Mouse (Mus musculus) gastrocnemius, postnatal 14 days (tissue): ENCODE results near the gene Tom1l2. TPM values are rescaled to one million over a fixed set of nuclear protein-coding genes. Genes with fewer than 3 reads are reported as not detected.

Experiments used
- DNase-seq: peaks from one replicate; pipeline ENCODE4 v3.0.0; 2021; ENCODE audit warnings: mixed read lengths
- intact Hi-C: fragments of 180-260 bp; cut with DNase I; formaldehyde crosslinking; loops from one replicate; pipeline ENCODE4 v1.15.1; 2025; ENCODE audit warnings: low total_unique reads
- long read RNA-seq, 2 experiments: library from polyadenylated mRNA; stranded (forward); transcript quantifications; one replicate each; pipeline ENCODE4 v2.0.0; 2021
- total RNA-seq, 2 experiments: library from RNA; stranded (reverse); gene quantifications; 2 replicates each; pipeline ENCODE4 v1.2.3; 2021

Tom1l2 gene
- total RNA-seq = 10 to 100 TPM; 42.1 to 50.2 TPM
- long read RNA-seq, experiment 1, full-length matches to known transcripts = 23 of 51 reads
- long read RNA-seq, experiment 1, partial matches to known transcripts = 2 of 51 reads
- long read RNA-seq, experiment 1, other reads (novel, unspliced or antisense) = 26 of 51 reads
- long read RNA-seq, experiment 2, full-length matches to known transcripts = 25 of 63 reads
- long read RNA-seq, experiment 2, partial matches to known transcripts = 8 of 63 reads
- long read RNA-seq, experiment 2, other reads (novel, unspliced or antisense) = 30 of 63 reads

DNA sequence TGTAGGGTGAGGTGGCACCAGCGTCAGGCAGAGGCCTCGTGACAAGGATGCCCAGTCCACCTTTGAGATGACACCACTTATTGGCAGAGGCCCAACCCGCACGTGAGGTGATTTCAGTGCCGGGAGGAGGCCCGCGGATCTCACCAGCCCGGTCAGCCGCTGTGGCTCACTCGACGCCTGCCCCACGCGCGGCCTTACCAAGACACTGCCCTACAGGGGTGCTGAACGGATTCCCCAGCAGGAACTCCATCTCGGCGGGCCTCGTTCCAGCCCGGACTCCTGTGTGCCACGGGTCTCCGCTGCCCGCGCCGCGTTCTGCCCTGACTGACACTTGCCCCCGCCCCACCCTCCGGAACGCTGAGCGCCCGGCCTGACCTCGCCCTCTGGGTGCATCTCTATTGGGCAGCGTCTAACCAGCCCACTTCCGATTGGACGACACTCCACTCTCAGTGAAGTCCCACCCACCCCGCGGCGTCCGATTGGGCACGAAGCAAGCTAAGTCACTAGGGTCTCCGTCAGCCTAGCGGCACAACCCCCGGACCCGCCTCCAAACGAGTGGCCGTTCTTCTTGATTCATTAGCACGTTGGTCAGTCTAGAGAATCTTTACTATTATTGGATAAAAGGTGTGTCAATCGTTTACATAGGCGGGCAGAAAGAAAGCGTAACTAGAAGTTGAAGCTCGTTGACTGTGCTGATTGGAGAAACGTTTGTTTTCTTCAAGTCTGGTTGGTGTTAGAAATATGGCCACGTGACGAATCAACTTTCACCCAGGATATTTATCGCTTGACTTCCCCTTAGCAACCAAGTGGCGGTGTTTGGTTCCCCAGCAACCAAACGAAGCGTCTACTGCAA is at the start of gene Tom1l2, which contains the start of gene Drc3:
TSS of gene Tom1l2 (minus strand) at position 347 of the 853 bp plus-strand sequence.
TSS of gene Drc3 (plus strand) at position 771 of the 853 bp plus-strand sequence.
- intact Hi-C loops = loop anchor here (10.0 kb wide), 2 partner anchors 48 to 62 kb away; partner anchors contain the start of genes Atpaf2 and Gid4
- peak; percentile 100 for DNase-seq

- DNase-seq = no peak
- intact Hi-C loops = no loop called here
Observed at GRCm38 (mm10) chr11:60397172-60397571, 44.5 kb upstream of the Tom1l2 start.

- DNase-seq = peak; percentile 18
Observed at GRCm38 (mm10) chr11:60396546-60396945, 43.8 kb upstream of the Tom1l2 start.

GRCm38 (mm10) chr11:60391346-60391745 is 38.6 kb upstream of the Tom1l2 start:
- intact Hi-C loops = no loop called here

More at GRCm38 (mm10) chr11:60396546-60396945, 43.8 kb upstream of the Tom1l2 start:
- intact Hi-C loops = no loop called here

GRCm38 (mm10) chr11:60387944-60388343 is 35.2 kb upstream of the Tom1l2 start:
- DNase-seq = no peak
- intact Hi-C loops = no loop called here

More at GRCm38 (mm10) chr11:60391346-60391745, 38.6 kb upstream of the Tom1l2 start:
- DNase-seq = no peak

- intact Hi-C loops = no loop called here
- DNase-seq = no peak
Observed at GRCm38 (mm10) chr11:60385946-60386345, 33.2 kb upstream of the Tom1l2 start.

DNA sequence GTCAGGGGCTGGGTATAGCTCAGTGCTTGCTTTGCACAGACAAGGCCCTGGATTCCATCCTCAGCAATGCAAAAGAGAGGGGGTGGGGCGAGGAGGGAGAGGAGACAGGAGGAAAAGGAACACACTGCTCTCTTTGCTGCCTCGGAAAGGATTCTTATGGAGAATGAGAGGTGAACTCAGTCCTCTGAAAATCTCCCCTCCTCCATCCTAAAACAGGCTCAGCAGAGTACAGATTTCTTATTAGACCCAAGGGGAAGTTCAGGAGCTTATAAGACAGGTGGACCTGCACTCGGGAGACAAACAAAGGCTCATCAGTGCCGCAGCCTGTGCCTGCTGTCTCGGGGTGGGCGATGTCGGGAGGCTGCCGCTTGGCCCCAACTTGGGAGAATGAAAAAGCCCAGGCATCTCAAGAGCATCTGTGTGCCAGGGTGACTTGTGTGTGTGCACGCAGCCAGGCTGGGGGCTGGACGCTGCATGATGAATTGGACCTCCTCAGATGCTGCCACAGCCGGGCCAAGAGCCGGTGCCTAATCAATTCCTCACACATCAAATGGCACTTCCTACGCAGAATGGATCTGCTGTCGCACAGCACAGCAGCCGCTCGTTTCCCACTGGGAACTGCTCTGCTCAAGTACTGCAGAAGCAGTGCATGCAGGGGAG is 32.2 kb upstream of the Tom1l2 start:
- no peak for DNase-seq
- intact Hi-C loops = no loop called here

- intact Hi-C loops = no loop called here
- no peak for DNase-seq
Observed at GRCm38 (mm10) chr11:60383518-60383917, 30.8 kb upstream of the Tom1l2 start.

DNA sequence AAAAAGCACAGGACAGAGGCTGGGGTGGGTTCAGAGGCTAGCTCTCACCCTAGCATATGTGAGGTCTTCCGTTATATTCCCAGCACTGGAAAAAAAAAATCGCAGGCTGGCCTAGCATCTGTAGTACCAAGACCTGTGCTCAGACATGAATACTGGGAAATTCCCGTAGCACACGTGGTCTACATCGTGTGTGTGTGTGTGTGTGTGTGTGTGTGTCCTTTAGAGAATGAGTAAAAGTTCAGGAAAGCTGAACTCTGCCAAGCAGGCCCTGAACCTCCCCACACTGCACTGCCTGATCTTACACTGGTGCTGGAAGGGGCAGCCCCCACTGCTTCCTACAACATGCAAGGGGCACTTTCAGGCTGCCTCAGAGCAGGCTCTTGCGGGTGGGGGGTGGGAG is 21.8 kb upstream of the Tom1l2 start:
- intact Hi-C loops = loop anchor here (5.0 kb wide), 1 partner anchor 33 kb away; no protein-coding TSS in a partner anchor
- DNase-seq = no peak

GRCm38 (mm10) chr11:60370431-60370830 is 17.7 kb upstream of the Tom1l2 start:
- no peak for DNase-seq
- intact Hi-C loops = loop anchor here (5.0 kb wide), 1 partner anchor 37 kb away; no protein-coding TSS in a partner anchor

DNA sequence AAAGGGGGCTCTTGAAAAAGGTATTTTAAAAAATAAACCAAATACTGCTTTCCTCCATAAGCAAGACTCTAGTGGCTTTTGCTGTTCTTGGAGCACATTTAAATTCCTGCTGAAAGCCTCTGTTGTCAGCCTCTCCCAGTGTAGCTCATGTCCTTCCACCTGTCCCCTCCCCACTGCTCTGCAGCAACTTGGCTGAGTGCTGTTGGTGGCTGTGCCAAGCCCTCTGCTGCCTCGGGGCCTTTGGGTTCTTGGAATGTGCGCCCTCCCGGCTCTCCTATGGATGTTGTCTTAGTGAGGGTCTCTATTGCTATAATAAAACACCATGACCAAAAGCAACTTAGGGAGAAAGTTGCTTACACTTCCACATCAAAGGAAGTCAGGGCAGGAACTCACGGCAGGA is 16.7 kb upstream of the Tom1l2 start:
- no peak for DNase-seq
- intact Hi-C loops = no loop called here

DNA sequence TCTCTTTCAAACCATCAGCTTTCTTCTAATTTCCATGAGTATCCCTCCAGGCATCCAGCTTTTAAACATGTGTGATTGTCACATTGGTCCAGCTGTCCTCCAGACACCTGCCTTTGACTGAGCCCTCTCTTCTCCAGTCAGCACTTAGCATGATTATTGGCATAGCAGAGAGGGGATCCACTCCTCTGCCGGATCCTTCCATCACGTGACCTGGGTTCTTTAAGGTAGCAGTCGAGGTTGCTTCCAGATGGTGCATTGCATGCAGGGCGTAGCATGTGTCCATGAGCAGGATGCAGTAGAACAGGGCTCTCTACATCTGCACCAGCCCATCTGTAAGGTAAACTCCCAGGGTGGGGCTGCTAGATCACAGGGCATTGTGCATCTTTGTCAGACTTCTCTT is 16.2 kb upstream of the Tom1l2 start:
- intact Hi-C loops = no loop called here
- no peak for DNase-seq

- intact Hi-C loops = no loop called here
- DNase-seq = no peak
Observed at GRCm38 (mm10) chr11:60367256-60367655, 14.6 kb upstream of the Tom1l2 start.

- peak; percentile 36 for DNase-seq
- intact Hi-C loops = no loop called here
Observed at GRCm38 (mm10) chr11:60366239-60367019, 13.7 kb upstream of the Tom1l2 start.

GRCm38 (mm10) chr11:60360631-60361201 is 8.0 kb upstream of the Tom1l2 start:
- no peak for DNase-seq
- intact Hi-C loops = no loop called here

DNA sequence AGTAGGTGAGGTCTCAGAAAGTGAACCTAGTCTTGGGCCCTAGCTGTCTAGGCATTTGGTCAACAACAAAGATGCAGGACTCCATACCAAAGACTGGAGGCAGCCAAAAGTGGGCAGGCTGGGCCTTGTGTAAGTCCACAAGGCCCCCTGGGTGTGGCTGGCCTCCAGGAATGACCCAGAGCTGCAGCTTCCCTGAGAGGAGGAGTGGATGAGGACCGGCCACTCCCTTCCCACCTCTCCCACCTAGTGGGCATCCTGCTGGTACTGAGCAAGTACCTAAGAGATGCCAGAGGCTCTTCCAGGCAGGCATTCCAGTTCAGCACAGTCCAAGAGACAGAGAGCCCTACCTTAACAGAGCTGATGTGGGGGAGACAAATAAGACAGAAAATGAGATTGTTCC is 7.2 kb upstream of the Tom1l2 start:
- intact Hi-C loops = loop anchor here (10.0 kb wide), 2 partner anchors 55 kb away; partner anchors contain the start of genes Atpaf2 and Gid4
- no peak for DNase-seq

DNA sequence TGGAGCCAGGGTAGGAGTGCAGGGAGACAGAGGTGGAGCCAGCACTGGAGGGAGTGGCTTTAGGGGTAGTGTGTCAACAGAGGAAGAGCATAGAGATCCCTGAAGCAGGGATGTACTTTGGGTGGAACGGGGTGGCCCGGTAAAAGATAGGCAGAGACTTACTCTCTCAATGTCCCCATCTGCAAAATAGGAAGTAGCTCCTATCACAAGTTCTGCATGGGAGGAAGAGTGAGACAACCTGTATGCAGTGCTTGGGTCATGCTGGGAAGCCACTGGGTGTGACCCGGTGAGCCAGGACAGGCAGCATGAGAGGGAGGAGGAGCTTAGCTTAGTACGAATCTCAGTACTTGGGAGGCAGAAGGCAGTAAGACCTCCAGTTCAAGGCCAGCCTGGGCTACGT is 6.4 kb upstream of the Tom1l2 start:
- intact Hi-C loops = loop anchor here (10.0 kb wide), 2 partner anchors 54 to 56 kb away; partner anchors contain the start of genes Atpaf2 and Gid4
- DNase-seq = no peak

DNA sequence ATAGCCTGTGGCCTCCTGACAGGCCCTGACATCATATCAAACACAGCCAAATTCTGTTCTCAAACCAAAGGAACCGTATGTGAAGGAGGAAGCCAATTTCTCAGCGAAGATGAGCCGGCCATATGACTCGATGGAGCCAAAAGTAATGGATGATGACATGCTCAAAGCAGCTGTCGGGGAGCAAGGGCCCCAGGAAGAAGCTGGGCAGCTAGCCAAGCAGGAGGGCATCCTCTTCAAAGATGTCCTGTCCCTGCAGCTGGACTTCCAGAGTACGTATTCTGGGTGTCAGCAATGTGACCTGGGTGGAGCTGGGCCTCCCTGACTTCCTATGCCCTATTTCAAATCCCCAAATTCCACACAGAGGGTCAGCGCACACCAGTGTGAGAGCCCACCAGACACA is 5.8 kb upstream of the Tom1l2 start:
- DNase-seq = peak; percentile 17
- intact Hi-C loops = loop anchor here (10.0 kb wide), 2 partner anchors 54 to 56 kb away; partner anchors contain the start of genes Atpaf2 and Gid4
